Mouse (Mus musculus) 416B (cell line): ENCODE measurements around the gene Pih1d1.

ENCODE experiments used
- DNase-seq: peaks from one replicate; pipeline ENCODE4 v3.0.0; 2011; ENCODE audit warnings: low read depth

Pih1d1 gene

GRCm38 (mm10) chr7:45193871-45194785 is 40.0 kb downstream of the Pih1d1 start:
- DNase-seq, result peak; percentile 20

DNA sequence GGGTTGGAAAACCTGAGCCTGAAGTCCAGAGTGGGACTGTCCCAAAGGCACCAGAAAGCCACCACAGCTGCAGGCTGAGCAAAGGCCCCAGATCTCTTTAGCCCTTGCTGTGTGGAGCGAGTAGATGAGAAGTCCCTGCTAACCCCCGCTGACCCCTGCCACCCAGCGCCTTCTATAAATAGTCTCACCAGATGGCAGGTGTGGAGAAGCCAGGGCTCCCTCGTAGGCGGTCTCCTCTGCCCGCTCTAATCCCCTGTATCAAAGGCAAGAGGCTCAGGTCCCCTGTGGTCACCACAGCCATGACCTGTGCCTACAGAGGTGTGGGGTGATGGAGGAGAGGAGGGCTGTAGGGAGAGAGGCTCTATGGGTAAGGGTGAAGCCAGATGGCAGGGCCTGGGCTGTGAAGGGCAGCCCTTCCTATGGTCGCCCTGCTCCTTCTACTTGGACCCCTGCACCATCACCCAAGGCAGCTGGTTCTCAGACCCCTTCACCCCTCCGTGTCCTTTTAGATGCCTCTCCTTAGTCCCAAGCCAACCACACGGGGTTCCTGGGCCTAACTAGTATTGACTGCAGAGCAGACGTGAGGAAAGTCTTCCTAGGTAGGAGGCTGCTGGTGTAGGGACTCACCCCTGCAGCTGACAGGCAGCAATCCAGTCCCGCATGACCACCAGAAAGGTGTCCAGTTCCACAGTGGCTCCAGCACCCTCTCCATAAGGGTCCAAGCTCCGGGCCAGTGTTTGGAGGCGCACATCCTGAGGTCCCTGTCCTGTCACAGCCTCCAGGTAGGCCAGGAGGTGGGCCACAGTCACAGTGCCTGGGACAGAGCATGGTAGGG is 41.5 kb downstream of the Pih1d1 start:
- no peak for DNase-seq

DNA sequence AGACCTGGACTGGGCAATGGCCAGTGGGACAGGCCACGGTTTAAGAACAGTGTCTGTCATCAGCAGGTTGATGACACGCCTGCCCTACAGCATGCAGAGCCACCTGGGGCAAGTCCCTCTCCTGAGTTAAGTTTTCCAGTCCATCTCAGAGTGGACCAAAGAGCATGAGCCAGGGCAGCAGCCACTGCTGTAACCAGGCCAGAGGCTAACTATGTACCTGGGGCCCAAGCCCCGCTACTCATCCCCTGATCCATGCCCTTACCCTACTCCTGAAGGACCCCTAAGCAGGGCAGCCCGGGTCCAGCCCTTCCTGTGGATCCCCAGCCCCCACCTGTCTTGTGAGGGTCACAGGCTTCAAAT is 42.1 kb downstream of the Pih1d1 start:
- no peak for DNase-seq

- DNase-seq, result peak; percentile 24
Measured at GRCm38 (mm10) chr7:45196994-45197393, 42.9 kb downstream of the Pih1d1 start.

DNA sequence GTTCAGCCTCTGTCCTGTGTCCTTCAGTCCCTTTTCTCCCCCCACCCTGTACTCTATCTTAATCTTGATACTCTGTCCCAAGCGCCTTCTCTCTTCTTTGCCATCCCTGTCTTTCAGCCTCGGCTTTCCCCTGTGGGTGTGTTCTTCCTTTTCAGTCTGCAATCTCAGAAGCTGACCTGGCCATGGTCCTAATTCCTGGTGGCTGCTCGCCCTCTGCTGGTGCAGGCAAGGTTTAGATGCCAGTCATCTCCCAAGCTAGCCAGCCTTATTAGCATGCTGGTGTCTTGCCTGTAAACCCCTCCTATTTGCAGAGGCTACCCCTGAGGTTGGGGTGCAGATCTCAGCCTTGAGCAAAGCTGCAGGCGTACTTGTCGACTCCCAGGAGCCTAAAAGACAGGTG is 44.3 kb downstream of the Pih1d1 start:
- DNase-seq, result peak; percentile 76

- no peak for DNase-seq
Measured at GRCm38 (mm10) chr7:45198961-45199360, 44.9 kb downstream of the Pih1d1 start.

DNA sequence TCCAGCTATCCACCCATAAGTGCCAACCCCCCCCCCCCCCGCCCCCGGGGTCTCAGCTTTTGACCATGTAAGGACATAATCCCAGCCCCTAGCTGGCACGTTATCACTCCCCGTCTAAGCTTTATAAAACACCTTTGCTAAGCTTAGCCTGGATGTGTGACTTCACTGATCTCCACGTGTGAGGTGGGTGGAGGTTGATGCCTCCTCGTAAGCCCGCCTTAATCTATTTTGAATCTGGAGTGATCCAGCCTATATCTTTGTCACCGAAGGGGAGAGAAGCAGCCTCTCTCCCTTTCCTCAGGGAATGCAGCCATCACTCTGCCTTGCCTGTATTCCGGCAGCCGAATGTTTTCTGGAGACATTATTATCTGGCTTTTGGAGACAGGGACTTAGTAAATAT is 48.6 kb downstream of the Pih1d1 start:
- no peak for DNase-seq

DNA sequence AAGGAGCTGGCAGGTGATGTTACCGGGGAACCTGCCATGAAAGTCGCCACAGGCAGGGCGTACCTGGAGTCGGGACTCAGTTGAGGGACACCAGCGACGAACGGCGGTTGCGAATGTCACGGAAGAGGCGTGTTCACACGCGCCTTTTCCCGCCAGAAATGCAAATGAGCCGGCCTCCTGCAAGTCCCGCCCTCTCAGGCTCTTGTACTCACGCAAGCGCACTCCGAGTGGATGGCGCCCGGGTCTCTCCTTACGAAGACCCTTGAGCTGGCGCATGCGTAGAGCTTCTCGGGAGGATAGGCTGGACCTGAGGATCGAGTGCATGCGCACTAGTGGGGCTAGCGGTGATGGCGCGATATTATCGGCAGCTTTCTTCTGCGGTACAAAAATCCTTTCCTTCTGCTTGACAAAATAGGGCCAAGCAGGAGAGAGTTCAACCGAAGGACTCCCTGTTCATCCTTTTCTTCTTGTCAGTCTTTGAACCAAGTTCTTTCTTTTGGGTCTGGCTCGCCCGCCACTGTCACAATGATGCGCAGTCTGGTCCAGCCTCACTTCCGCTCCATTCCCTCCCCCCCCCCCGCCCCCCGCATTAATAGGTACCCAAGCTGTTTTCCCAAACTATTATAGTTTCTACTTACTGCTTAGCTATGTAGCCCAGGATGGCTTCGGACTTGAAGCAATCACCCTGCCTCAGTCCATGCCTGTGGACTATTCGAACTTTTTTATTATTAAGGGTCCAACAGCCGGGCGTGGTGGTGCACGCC is 50.5 kb downstream of the Pih1d1 start, which contains the start of gene Ccdc155:
Gene Ccdc155 (minus strand): TSS at position 513 of the 764 bp plus-strand sequence.
- no peak for DNase-seq

DNA sequence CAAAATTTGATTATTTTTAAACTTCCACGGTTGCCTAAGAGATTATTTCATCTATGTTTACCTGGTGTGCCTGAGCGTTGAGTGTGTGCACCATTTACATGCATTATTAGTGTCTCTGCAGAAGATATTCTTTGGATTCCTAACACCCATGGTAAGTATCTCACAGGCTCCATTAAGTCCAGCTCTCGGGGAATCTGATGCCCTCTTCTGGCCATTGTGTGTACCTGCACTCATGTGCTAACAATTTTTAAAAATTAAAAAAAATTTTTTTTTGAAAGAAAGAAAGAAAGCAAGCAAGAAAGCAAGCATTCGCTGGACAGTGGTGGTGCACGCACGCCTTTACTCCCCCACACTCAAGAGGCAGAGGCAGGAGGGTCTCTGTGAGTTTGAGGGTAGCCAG is 54.2 kb downstream of the Pih1d1 start:
- peak; percentile 16 for DNase-seq
